Mouse (Mus musculus) spleen, postnatal 36 days (tissue): ENCODE data around the gene Cd200r2.
"Not testable (repeated sequence)": the region's sequence is repeated elsewhere in the genome, so short reads cannot be mapped to it uniquely, and the experiment has no call there.

Experiments
- DNase-seq, 2 experiments: peaks; one replicate each; pipeline ENCODE4 v3.0.0; 2022; ENCODE audit warnings: low spot score in 2 of 2, mixed read lengths in 1 of 2

The Cd200r2 gene

DNA sequence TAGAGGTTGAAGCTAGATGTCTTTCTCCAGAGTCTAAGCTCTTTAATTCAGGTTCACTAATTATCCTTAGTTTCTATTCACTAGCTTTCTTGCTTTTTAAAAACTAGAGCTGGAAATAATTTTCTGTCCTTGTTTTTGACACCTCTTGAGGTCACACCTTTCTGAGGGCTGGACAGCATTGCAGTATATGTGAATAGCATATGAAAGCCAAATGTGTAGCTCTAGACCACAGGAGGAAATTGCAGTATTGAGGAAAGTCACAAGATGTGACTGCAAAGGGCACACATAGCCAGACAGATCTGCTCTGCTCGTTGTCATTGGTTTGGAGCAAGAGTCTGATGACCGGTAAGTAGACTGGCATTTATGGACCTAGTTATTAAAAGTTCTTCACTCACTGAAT, at the start of gene Cd200r2:
Gene Cd200r2, plus strand, starts transcription at position 301 of the 400 bp plus-strand sequence.
- no peak for DNase-seq

DNA sequence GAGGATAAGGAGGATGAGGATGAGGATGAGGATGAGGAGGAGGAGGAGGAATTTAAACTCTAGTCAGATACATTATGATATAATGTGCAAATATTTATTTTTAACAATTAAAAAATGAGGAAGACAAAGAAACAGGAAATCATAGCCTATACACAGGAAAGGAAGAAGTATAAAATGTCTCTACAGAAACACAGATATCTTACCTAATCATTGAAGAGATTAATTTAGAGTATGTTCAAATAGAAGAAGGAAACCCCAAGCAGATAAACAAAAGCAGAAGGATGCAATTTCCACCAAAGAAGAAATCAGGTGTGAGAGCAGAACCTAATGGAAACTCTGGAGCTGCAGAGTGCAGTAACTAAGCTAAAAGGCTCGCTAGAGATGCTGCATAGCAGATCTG, 48.9 kb upstream of the Cd200r2 start:
- DNase-seq = no peak

DNA sequence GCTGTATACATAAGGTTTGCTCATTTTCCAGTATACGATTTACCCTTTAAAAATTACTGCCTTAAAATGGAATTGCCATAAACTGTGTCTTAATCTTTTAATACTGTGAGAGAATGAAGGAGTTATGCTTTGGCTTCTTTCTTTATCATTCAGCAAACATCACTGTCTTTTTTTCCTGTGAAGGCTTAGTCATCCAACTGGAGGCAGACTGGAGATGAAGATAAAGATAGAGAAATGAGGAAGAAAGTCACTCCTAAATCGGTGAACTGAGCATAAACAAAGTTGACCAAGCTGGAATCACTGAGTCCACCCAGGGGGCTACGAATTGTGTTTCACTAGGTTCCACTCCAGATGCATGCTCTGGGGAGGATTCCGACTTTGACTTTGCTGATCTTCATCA, 46.4 kb upstream of the Cd200r2 start:
- DNase-seq = no peak

DNA sequence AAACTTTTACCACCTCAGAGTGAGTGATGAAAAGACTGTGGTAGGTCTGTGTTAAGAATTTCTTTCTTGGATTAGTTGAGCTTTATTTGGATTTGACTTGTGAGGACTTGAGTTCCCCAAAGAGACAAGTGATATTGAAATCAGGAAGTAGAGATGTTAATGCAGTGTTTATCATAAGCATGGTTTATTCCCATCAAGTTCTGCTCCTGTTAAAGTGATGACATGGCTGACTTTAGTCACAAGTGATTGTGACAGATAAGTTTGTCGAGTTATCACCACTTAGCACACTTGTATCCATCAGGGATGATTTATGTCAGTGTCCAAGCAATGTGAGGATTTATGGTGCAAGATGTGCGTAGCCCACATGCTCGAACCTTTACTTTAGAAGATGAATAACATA, 34.6 kb upstream of the Cd200r2 start:
- DNase-seq = no peak

DNA sequence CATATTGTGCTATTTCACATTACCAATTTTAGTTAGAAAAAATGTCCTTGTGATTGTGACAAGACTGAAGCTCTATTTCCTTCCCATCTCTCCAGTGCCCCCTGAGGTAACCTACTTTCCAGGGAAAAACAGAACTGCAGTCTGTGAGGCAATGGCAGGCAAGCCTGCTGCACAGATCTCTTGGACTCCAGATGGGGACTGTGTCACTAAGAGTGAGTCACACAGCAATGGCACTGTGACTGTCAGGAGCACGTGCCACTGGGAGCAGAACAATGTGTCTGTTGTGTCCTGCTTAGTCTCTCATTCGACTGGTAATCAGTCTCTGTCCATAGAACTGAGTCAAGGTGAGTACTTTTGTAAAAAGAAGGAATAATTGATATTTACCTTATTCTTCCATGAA, 33.7 kb upstream of the Cd200r2 start:
- not testable (repeated sequence) for DNase-seq

DNA sequence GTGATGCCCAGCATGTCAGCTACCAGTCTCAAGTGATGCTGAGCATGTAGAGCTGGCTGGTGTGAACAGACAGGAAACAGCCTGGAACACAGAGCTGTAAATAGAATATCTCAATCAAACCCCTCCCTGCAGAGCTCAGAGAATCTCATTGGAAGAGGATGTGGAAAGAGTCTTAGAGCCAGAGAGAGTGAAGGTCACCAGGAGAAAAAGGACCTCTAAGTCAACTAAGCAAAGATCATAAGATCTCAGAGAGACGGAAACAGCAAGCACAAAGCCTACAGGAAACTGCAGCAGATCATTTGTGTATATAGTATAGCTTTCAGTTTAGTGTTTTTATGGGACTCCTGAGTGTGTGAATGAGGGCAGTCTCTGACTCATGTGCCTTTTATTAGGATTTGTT, 8.3 kb downstream of the Cd200r2 start:
- no peak for DNase-seq

DNA sequence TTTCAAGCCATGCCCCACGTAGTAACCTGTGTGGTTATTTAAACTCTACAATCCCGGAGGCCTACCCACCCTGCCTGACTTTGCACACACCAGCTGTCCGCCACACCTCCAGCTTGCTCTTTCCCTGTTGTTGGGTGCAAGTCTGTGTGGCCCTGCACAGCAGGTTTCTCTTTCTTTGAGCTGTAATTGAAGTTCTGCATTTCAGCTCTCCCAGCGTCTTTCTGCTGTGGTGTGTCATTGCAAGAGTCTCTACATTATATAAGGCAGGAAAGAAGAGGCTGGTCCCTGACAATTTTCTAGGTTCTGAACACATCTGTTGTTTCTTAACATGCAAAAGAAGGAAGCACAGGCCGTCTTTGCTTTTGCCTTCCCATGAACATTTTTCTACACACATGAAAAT, 9.7 kb downstream of the Cd200r2 start:
- no peak for DNase-seq

DNA sequence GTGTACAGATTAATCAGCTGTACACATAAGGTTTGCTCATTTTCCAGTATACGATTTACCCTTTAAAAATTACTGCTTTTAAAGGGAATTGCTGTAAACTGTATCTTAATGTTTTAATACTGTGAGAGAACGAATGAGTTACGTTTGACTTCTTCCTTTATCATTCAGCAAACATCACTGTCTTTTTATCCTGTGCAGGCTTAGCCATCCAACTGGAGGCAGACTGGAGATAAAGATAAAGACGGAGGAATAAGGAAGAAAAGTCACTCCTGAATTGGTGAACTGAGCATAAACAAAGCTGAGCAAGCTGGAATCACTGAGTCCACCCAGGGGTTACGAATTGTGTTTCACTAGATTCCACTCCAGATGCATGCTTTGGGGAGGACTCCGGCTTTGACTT, 10.7 kb downstream of the Cd200r2 start:
- DNase-seq = no peak

DNA sequence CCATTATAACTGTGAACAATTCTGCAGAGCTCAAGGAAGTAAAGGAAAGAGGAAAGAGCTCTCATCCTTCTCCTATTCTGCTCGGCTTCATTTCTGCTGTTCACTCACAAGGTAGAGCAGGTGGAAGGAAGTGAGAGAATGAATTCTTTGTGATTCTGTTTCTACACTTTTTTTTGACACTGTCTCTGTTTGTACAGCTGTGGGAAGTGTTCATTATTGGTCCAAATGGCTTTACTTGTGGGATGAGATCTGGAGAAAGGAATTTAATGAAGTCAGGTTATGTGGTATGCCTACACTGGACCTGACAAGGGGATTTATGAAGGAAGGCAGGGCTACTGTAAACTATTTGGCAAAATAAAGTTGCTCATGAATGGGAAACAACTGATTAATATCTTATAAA, 23.9 kb downstream of the Cd200r2 start:
- DNase-seq = no peak

DNA sequence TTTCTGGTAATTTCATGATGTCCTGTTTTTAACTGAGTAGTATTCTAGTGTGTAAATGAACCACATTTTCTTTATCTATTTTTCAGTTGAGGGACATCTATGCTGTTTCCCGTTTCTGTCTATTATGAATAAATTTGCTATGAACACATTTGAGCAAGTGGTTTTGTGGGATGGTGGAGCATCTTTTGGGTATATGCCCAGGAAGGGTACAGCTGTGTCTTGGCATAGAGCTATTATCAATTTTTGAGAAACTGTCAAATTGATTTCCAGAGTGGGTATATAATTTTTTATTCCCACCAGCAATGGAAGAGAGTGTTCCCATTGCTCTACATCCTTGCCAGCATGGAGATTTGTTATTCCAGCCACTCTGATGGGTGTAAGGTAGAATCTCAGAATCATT, 65.1 kb downstream of the Cd200r2 start:
- DNase-seq = no peak

DNA sequence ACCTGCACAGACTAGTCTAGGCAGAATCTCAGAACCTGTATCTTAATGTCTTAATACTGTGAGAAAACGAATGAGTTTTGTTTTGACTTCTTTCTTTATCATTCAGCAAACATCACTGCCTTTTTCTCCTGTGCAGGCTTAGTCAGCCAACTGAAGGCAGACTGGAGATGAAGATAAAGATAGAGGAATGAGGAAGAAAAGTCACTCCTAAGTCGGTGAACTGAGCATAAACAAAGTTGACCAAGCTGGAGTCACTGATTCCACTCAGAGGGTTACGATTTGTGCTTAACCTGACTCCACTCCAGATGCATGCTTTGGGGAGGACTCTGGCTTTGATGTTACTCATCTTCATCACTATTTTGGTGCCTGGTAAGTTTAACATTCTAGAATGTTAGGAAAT, 76.6 kb downstream of the Cd200r2 start, which contains the start of gene Cd200r3:
Gene Cd200r3, plus strand, starts transcription at position 211 of the 400 bp plus-strand sequence.
- DNase-seq = no peak

DNA sequence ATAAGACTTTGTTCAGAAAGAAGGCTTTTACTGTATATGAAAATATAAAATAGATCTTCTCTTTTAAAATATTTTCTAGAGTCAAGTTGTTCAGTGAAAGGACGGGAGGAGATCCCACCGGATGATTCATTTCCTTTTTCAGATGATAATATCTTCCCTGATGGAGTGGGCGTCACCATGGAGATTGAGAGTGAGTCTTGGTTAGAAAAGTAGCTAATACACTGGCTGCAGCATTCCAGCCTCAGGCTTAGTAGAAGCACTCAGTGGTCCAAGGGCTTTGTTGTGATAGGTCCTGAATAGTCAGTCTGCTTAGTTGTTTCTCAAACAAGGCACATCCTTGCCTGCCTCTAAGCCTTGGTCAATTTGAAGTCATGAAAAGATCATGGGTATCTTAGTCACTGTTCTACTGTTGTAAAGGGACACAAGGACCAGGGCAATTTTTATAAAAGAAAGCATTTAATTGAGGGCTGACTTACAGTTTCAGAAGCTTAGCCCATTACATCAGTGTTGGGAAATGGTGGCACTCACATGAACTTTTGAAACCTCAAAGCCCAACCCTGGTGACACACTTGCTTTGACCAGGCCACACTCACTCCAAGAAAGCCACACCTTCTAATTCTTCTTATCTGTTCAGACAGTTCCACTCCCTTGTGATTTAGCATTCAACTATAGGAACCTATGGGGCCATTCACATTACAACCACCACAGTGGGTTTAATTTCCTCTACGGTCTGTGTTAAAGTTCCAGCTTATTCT, 84.6 kb downstream of the Cd200r2 start:
- no peak for DNase-seq

DNA sequence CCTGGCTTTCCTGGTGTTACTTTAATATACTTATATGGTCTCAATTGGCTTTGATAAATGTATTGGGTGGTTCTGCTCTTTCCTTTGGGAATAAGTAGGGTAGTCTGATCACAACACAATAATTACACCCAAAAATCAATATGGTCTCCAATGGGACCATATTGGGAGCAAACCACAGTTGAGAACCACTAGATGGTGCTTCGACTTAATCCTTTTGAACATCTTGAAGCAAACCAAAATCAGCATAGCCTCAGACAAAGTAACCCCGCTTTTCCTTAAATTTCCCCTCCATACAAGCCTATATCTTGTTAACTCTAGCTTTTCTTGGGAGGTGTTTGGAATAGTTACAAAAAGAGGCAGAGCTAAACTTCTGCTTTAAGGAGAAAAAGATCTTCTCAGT, 95.4 kb downstream of the Cd200r2 start:
- DNase-seq = no peak

DNA sequence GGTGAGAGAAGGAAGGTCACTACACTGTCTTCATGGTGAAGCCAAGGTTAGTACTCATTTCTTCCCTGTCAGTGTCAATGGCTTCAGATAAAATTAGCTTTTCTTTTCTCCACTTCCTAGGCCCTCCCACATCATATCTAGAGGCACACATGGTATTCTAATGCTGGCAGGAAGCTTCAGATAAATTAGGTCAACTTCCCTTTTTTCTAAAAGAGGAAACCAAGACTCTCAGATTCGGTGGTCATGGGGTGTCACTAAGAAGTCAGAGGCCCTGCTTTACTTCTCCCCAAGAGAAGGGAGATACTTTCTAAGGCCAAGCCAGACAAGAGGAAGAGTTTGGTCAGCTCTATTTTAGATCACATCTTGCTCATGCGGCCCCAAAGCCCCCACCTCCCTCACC, 95.9 kb downstream of the Cd200r2 start:
- peak; percentile 72 to 79 for DNase-seq

DNA sequence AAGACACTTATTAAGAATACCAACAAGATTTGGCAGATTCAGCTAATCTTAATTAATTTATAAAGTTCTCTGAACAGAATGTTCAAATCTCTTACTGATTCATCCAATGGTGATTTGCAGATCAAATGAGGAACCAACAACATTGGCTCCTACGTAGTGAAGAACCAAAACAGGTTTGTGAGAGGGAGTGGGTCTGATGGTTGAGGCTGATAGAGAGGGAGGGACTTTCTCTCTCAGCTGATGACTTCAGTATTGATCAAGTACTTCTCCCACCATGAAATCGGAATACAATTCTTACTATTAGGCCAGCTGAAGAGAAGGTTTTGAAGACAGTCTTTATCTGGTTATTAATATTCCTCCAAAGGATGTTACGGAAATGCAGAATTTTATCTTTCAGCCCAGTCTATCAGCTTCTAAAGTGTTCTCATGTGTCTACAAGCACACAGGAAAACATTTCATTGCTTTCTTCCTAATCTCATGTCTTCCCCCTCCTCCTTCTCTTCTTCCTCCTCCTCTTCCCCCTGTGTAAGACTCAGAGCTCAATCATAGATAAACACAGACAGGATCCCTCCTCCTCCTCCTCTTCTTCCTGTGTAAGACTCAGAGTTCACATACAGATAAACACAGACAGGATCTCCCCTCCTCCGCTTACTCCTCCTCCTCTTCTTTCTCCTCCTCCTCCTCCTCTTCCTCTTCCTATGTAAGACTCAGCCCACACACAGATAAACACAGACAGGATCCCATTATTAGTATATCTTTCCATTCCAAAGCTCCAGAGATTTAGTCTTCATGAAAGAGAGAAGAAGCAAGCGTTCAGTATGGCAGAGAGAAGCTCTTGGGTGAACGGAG, 97.9 kb downstream of the Cd200r2 start:
- DNase-seq = no peak

DNA sequence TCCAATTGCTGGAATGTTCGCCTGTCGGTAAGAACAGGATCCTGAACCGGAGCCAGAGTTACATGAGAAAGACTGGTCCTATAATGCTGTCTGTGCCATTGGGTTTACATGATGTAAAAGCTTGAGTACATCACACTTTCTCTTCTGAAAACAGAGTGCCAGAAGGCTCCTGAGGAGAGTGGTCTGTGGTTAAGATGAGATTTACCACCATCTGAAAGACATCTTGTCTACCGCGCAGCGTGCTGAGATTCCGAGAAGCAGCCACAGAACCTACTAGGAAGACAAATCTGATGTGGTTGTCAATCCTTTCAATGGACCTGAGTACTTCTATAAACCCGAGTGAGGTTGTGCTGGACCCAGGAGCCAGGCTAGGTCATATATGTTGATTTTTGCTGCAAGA, 98.5 kb downstream of the Cd200r2 start:
- DNase-seq = no peak
